Mouse (Mus musculus): ENCODE measurements around the gene Myh7b. TPM values are rescaled to one million over a fixed set of nuclear protein-coding genes. Genes with fewer than 3 reads are reported as not detected.
A peak's percentile ranks its signal among the peaks of the same experiment; 100 is the strongest.

Gene Myh7b
- polyA plus RNA-seq, 1 experiment = 1.0 TPM

DNA sequence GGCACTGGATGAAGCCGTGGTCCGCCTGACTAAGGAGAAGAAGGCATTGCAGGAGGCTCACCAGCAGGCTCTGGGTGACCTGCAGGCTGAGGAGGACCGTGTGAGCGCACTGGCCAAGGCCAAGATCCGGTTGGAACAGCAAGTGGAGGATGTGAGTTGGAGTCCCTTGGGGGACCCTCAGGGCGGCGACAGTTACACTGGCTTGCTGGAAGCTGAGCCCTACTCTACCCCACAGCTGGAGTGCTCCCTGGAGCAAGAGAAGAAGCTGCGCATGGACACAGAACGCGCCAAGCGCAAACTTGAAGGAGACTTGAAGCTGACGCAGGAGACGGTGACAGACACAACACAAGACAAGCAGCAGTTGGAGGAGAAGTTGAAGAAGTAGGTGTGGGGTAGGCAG lies 17.5 kb downstream of the Myh7b start:
- Histone ChIP-seq H3K27ac (ENCODE audit: control insufficient read depth, insufficient read depth, low read length) (no peak overlapping the region), H3K36me3 (ENCODE audit: control insufficient read depth, insufficient read depth, low read length) (peaks cover under 1% of the 10 kb centered on the region; the same call in 1 of the 2 replicates), H3K4me3 (ENCODE audit: control insufficient read depth, insufficient read depth, low read length) (no peak overlapping the region), H3K4me1 (replicated peaks; ENCODE audit: control insufficient read depth, insufficient read depth, low read length) (peaks cover 5% of the 10 kb centered on the region), H3K27me3 (ENCODE audit: control insufficient read depth, insufficient read depth, low read length) (no peaks in the 10 kb centered on the region; the same call in 1 of the 2 replicates)
- 95% methylated on average over 13 of the region's 13 CpGs for WGBS
- TF ChIP-seq CTCF (IDR thresholded peaks at IDR 0.05; ENCODE audit: borderline replicate concordance, control insufficient read depth, extremely low read depth, insufficient read depth, low read length, poor library complexity) (no peak), POLR2A (IDR thresholded peaks at IDR 0.05; ENCODE audit: control insufficient read depth, extremely low read depth, insufficient read depth, low read length, poor library complexity) (no peak)
- DNase-seq = no peak

DNA sequence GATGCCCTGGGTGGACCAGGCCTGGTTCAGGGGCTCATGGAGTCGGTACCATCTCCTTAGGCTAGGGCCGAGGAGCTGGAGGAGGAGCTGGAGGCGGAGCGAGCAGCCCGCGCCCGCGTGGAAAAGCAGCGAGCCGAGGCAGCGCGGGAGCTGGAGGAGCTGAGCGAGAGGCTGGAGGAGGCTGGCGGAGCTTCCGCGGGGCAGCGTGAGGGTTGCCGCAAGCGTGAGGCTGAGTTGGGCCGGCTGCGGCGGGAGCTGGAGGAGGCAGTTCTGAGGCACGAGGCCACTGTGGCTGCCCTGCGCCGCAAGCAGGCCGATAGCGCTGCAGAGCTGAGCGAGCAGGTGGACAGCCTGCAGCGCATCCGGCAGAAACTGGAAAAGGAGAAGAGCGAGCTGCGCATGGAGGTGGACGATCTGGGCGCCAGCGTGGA lies 18.2 kb downstream of the Myh7b start:
- H3K27ac ChIP-seq (ENCODE audit: control insufficient read depth, insufficient read depth, low read length) = no peak overlapping the region
- DNase-seq = no peak
- H3K4me1 ChIP-seq (replicated peaks; ENCODE audit: control insufficient read depth, insufficient read depth, low read length) = peaks cover 5% of the 10 kb centered on the region
- no peaks in the 10 kb centered on the region; the same call in 1 of the 2 replicates for H3K27me3 ChIP-seq (ENCODE audit: control insufficient read depth, insufficient read depth, low read length)
- 3% methylated on average over 35 of the region's 35 CpGs for WGBS
- H3K4me3 ChIP-seq (ENCODE audit: control insufficient read depth, insufficient read depth, low read length) = no peak overlapping the region
- TF ChIP-seq CTCF (IDR thresholded peaks at IDR 0.05; ENCODE audit: borderline replicate concordance, control insufficient read depth, extremely low read depth, insufficient read depth, low read length, poor library complexity) (no peak), POLR2A (IDR thresholded peaks at IDR 0.05; ENCODE audit: control insufficient read depth, extremely low read depth, insufficient read depth, low read length, poor library complexity) (no peak)
- H3K36me3 ChIP-seq (ENCODE audit: control insufficient read depth, insufficient read depth, low read length) = peaks cover 8% of the 10 kb centered on the region; the same call in 1 of the 2 replicates

DNA sequence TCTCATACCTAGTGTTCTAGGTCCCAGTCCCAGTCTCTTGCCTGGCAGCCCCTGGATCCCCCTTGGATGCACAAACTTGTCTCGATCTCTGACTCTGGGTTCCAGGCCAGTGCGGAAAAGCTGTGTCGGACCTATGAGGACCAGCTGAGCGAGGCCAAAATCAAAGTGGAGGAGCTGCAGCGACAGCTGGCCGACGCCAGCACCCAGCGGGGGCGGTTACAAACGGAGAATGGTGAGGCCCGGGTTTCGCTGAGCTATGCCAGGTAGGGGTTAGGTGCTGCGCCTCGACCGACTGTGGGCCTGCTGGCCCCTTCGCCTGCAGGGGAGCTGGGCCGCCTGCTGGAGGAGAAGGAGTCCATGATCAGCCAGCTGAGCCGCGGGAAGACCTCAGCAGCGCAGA lies 19.1 kb downstream of the Myh7b start:
- H3K4me3 ChIP-seq (ENCODE audit: control insufficient read depth, insufficient read depth, low read length) = no peak overlapping the region
- H3K36me3 ChIP-seq (ENCODE audit: control insufficient read depth, insufficient read depth, low read length) = peaks cover 16% of the 10 kb centered on the region; the same call in 1 of the 2 replicates
- H3K4me1 ChIP-seq (replicated peaks; ENCODE audit: control insufficient read depth, insufficient read depth, low read length) = peaks cover 5% of the 10 kb centered on the region
- H3K27me3 ChIP-seq (ENCODE audit: control insufficient read depth, insufficient read depth, low read length) = no peaks in the 10 kb centered on the region; the same call in 1 of the 2 replicates
- DNase-seq = no peak
- H3K27ac ChIP-seq (ENCODE audit: control insufficient read depth, insufficient read depth, low read length) = no peak overlapping the region
- 40% methylated on average over 20 of the region's 20 CpGs for WGBS
- peak; percentile 20; the same call in 1 of the 2 replicates for TF ChIP-seq CTCF (IDR thresholded peaks at IDR 0.05; ENCODE audit: borderline replicate concordance, control insufficient read depth, extremely low read depth, insufficient read depth, low read length, poor library complexity)
- no peak for TF ChIP-seq POLR2A (IDR thresholded peaks at IDR 0.05; ENCODE audit: control insufficient read depth, extremely low read depth, insufficient read depth, low read length, poor library complexity)

DNA sequence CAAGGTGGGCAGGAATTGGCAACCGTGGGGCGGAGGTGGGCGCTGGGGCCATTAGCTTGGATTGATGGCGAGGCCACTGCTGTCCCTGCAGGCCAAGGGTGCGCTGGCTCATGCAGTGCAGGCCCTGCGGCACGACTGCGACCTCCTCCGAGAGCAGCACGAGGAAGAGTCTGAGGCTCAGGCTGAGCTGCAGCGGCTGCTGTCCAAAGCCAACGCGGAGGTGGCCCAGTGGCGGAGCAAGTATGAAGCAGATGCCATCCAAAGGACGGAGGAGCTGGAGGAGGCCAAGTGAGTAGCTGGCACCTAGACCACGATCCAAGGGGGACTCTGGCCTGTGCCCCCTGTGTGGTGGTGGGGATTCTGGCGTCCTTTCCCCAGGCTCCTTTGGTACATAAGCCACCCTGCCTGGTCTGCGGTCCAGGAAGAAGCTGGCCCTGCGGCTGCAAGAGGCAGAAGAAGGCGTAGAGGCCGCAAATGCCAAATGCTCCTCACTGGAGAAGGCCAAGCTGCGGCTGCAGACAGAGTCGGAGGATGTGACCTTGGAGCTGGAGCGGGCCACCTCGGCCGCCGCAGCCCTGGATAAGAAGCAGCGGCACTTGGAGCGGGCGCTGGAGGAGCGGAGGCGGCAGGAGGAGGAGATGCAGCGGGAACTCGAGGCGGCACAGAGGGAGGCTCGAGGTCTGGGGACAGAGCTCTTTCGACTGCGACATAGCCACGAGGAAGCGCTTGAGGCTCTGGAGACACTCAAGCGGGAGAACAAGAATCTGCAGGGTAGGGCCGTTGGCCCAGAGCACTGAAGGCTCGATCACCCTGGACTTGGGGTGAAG lies 19.8 kb downstream of the Myh7b start:
- peaks cover 23% of the 10 kb centered on the region; the same call in 1 of the 2 replicates for H3K36me3 ChIP-seq (ENCODE audit: control insufficient read depth, insufficient read depth, low read length)

DNA sequence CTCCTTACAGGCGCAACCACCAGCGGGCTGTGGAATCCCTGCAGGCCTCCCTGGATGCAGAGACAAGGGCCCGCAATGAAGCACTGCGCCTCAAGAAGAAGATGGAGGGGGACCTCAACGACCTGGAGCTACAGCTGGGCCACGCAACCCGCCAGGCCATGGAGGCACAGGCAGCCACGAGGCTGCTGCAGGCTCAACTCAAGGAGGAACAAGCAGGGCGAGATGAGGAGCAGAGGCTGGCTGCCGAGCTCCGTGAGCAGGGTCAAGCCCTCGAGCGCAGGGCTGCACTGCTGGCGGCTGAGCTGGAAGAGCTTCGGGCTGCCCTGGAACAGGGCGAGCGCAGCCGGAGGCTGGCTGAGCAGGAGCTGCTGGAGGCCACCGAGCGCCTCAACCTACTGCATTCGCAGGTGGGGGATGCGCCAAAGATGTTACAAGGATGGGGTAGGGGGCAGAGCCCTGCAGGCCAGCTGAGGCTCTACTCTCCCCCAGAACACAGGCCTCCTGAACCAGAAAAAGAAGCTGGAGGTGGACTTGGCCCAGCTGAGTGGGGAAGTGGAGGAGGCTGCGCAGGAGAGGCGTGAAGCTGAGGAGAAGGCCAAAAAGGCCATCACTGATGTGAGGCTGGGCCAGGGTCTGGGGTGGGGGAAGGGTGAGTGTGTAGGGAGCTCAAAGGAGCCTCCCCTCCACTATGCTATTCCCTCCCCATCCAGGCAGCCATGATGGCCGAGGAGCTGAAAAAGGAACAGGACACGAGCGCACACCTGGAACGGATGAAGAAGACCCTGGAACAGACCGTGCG lies 21.3 kb downstream of the Myh7b start:
- Histone ChIP-seq H3K4me3 (ENCODE audit: control insufficient read depth, insufficient read depth, low read length) (no peak overlapping the region), H3K4me1 (replicated peaks; ENCODE audit: control insufficient read depth, insufficient read depth, low read length) (peaks cover 5% of the 10 kb centered on the region), H3K36me3 (ENCODE audit: control insufficient read depth, insufficient read depth, low read length) (peaks cover 38% of the 10 kb centered on the region; the same call in 1 of the 2 replicates), H3K27me3 (ENCODE audit: control insufficient read depth, insufficient read depth, low read length) (no peaks in the 10 kb centered on the region; the same call in 1 of the 2 replicates), H3K27ac (ENCODE audit: control insufficient read depth, insufficient read depth, low read length) (no peak overlapping the region)
- 93% methylated on average over 30 of the region's 30 CpGs for WGBS
- TF ChIP-seq POLR2A (IDR thresholded peaks at IDR 0.05; ENCODE audit: control insufficient read depth, extremely low read depth, insufficient read depth, low read length, poor library complexity) (no peak), CTCF (IDR thresholded peaks at IDR 0.05; ENCODE audit: borderline replicate concordance, control insufficient read depth, extremely low read depth, insufficient read depth, low read length, poor library complexity) (no peak)
- no peak for DNase-seq

More for the DNA sequence above, 19.8 kb downstream of the Myh7b start:
- Histone ChIP-seq H3K27me3 (ENCODE audit: control insufficient read depth, insufficient read depth, low read length) (no peaks in the 10 kb centered on the region; the same call in 1 of the 2 replicates), H3K4me1 (replicated peaks; ENCODE audit: control insufficient read depth, insufficient read depth, low read length) (peaks cover 5% of the 10 kb centered on the region), H3K4me3 (ENCODE audit: control insufficient read depth, insufficient read depth, low read length) (no peak overlapping the region), H3K27ac (ENCODE audit: control insufficient read depth, insufficient read depth, low read length) (no peak overlapping the region)
- no peak for DNase-seq
- TF ChIP-seq CTCF (IDR thresholded peaks at IDR 0.05; ENCODE audit: borderline replicate concordance, control insufficient read depth, extremely low read depth, insufficient read depth, low read length, poor library complexity) (no peak), POLR2A (IDR thresholded peaks at IDR 0.05; ENCODE audit: control insufficient read depth, extremely low read depth, insufficient read depth, low read length, poor library complexity) (no peak)
- WGBS = 59% methylated on average over 43 of the region's 43 CpGs

DNA sequence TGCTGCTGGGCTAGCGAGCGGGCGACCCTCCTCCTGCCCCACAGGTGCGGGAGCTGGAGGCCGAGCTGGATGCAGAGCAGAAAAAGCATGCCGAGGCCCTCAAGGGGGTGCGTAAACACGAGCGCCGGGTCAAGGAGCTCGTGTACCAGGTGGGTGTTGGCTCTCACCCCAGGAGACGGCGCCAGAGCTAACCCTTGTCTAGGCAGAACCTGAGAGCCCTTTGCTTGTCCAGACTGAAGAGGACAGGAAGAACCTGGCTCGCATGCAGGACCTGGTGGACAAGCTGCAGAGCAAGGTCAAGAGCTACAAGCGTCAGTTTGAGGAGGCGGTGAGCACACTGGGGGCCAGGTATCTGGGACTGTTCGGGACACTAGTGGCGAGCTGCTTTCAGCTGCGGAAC lies 22.1 kb downstream of the Myh7b start:
- Histone ChIP-seq H3K27me3 (ENCODE audit: control insufficient read depth, insufficient read depth, low read length) (no peaks in the 10 kb centered on the region; the same call in 1 of the 2 replicates), H3K27ac (ENCODE audit: control insufficient read depth, insufficient read depth, low read length) (no peak overlapping the region), H3K4me1 (replicated peaks; ENCODE audit: control insufficient read depth, insufficient read depth, low read length) (peaks cover 5% of the 10 kb centered on the region), H3K4me3 (ENCODE audit: control insufficient read depth, insufficient read depth, low read length) (no peak overlapping the region), H3K36me3 (ENCODE audit: control insufficient read depth, insufficient read depth, low read length) (peaks cover 46% of the 10 kb centered on the region)
- WGBS = 97% methylated on average over 19 of the region's 19 CpGs
- no peak for DNase-seq
- TF ChIP-seq CTCF (IDR thresholded peaks at IDR 0.05; ENCODE audit: borderline replicate concordance, control insufficient read depth, extremely low read depth, insufficient read depth, low read length, poor library complexity) (no peak), POLR2A (IDR thresholded peaks at IDR 0.05; ENCODE audit: control insufficient read depth, extremely low read depth, insufficient read depth, low read length, poor library complexity) (no peak)
